Comparison of ENCODE assay signal across 11 mouse cellular contexts in the genomic region with DNA sequence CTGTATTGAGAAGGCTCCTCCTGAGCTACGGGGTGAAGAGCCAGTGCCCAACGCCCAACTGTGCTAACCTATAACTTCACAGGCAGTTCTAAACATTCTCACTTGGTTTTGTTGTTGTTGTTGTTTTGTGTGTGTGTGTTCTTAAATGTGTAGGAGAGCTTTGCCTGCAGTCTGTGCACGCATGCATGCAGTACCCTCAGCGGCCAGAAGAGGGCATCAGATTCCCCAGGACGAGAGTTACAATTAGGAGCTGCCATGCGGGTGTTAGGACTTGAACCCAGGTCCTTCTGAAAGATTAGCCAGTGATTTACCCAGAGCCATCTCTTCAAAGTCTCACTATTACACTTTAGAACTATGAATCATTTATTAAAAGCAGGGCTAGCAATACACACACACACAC. TPM values are rescaled to one million over a fixed set of nuclear protein-coding genes. Genes with fewer than 3 reads are reported as not detected.
A peak's percentile ranks its signal among the peaks of the same experiment; 100 is the strongest.
DNase-seq lines count a peak whose midpoint lies in the region; ATAC-seq and TF ChIP-seq lines count a peak whose summit lies in the region.
"Had no signal": no experiment of that assay in that cellular context is flagged by ENCODE, and none has a peak within 500 bp of the region (broad histone marks: within the 10 kb centered on the region; RNA-seq: fewer than 3 reads in every experiment).

No protein-coding gene starts in this region.

- H3K4me3 ChIP-seq in left cerebral cortex, adult 2 months, result no peak overlapping the region
- H3K4me3 ChIP-seq: myocyte had no signal

- H3K27ac ChIP-seq in left cerebral cortex, adult 2 months, result no peak overlapping the region

- intact Hi-C loops in left cerebral cortex, adult 2 months (cut with DNase I), result no loop called here

- ATAC-seq in CD4-positive, CD25-positive, alpha-beta regulatory T cell, adult 4 months, result no peak

- TF ChIP-seq CTCF in left cerebral cortex, adult 2 months (IDR thresholded peaks at IDR 0.05), result peak; percentile 53

- peak; percentile 38 for DNase-seq in CD4-positive, CD25-positive, alpha-beta regulatory T cell, adult 2 months (ENCODE audit: low read depth, low spot score)
- no peak for DNase-seq in left cerebral cortex, adult 2 months (ENCODE audit: extremely low spot score in 1 of 2, low spot score in 2 of 2)
- no peak for DNase-seq in left cerebral cortex, adult 11 months (ENCODE audit: low spot score)
- peak; percentile 18 to 42 for DNase-seq in adrenal gland, postnatal 36 days
- DNase-seq in spleen, postnatal 10 days (ENCODE audit: low spot score in 2 of 2), result peak; percentile 24 to 65
- DNase-seq in right cerebral cortex, adult 18-20 months, result no peak
- no peak for DNase-seq in frontal cortex, postnatal 25 days (ENCODE audit: low spot score in 2 of 2)
- DNase-seq: cerebellum, adult 18-20 months; left cerebral cortex, postnatal 4 days had no signal

RNA-seq across cellular contexts. Expression of gene Wwc2, which starts 12.0 kb away (rescaled TPM):
- polyA plus RNA-seq in CD4-positive, CD25-positive, alpha-beta regulatory T cell, adult 4 months (2017; shearing (Covaris generic)), result under 1 TPM; 0.24 to 0.31 TPM
- 10 to 100 TPM; 24.4 to 24.8 TPM for total RNA-seq in left cerebral cortex, adult 2 months (2021)
- 10 to 100 TPM; 25.1 to 26.0 TPM for total RNA-seq in adrenal gland, postnatal 36 days (2021)

Comparison
In these comparisons a context has a peak if more than half of its experiments do, and no peak if none do; other contexts are left out.
1. DNase-seq: peak in CD4-positive, CD25-positive, alpha-beta regulatory T cell, adult 2 months (single experiment), adrenal gland, postnatal 36 days (2 of 2) and spleen, postnatal 10 days (2 of 2); none in left cerebral cortex, adult 2 months (0 of 2), left cerebral cortex, adult 11 months (single experiment), right cerebral cortex, adult 18-20 months (single experiment) and frontal cortex, postnatal 25 days (0 of 2).